Mouse (Mus musculus): ENCODE data around the gene Sun1. TPM values are rescaled to one million over a fixed set of nuclear protein-coding genes. Genes with fewer than 3 reads are reported as not detected.

The Sun1 gene
- 39.5 and 43.9 TPM in 2 replicates for polyA plus RNA-seq (2012; rRNA removed)

GRCm38 (mm10) chr5:139199995-139200769, at the start of gene Sun1:
Gene Sun1, plus strand, starts transcription at chr5:139200637.

GRCm38 (mm10) chr5:139252081-139252909, 51.9 kb downstream of the Sun1 start, which contains the start of gene Get4:
Gene Get4, plus strand, starts transcription at chr5:139252324.

Other genes with a start within 250 kb of the Sun1 start
- gene Pdgfa, start 203.3 kb upstream of the Sun1 start, polyA plus RNA-seq (2012; rRNA removed) = 92.1 and 93.9 TPM in 2 replicates
- 7.9 and 9.5 TPM in 2 replicates for gene Prkar1b, start 50.6 kb upstream of the Sun1 start, polyA plus RNA-seq (2012; rRNA removed)
- gene Dnaaf5, start 50.4 kb upstream of the Sun1 start, polyA plus RNA-seq (2012; rRNA removed) = 18.3 and 19.0 TPM in 2 replicates
- 137 and 211 TPM in 2 replicates for gene Get4, start 51.7 kb downstream of the Sun1 start, polyA plus RNA-seq (2012; rRNA removed)
- 48.1 and 55.7 TPM in 2 replicates for gene Adap1, start 125.0 kb downstream of the Sun1 start, polyA plus RNA-seq (2012; rRNA removed)
- gene Cox19, start 150.8 kb downstream of the Sun1 start, polyA plus RNA-seq (2012; rRNA removed) = 62.7 and 94.9 TPM in 2 replicates
- 15.3 and 18.1 TPM in 2 replicates for gene Cyp2w1, start 152.0 kb downstream of the Sun1 start, polyA plus RNA-seq (2012; rRNA removed)
- 7.0 and 8.2 TPM in 2 replicates for gene Gpr146, start 177.1 kb downstream of the Sun1 start, polyA plus RNA-seq (2012; rRNA removed)
- gene C130050O18Rik, start 204.6 kb downstream of the Sun1 start, polyA plus RNA-seq (2012; rRNA removed) = 1.9 and 2.3 TPM in 2 replicates
- 3.3 TPM in 2 replicates for gene Gper1, start 222.5 kb downstream of the Sun1 start, polyA plus RNA-seq (2012; rRNA removed)

Data from colon, adult 2 months (tissue).